Mouse (Mus musculus): ENCODE results near the gene Adamts6. TPM values are rescaled to one million over a fixed set of nuclear protein-coding genes. Genes with fewer than 3 reads are reported as not detected.

Gene Adamts6
- polyA plus RNA-seq, 1 experiment from 2014 or later, result 1.2 TPM

- no peak overlapping the region for H3K9ac ChIP-seq (ENCODE audit: low read depth, low read length)
- no peak overlapping the region for H3K4me3 ChIP-seq (ENCODE audit: low read length)
- no peaks in the 10 kb centered on the region for H3K9me3 ChIP-seq (ENCODE audit: control insufficient read depth, low read length)
- H3K27me3 ChIP-seq (replicated peaks; ENCODE audit: control insufficient read depth, insufficient read depth, low read length), result no peaks in the 10 kb centered on the region
- H3K4me1 ChIP-seq (ENCODE audit: control insufficient read depth, insufficient read depth, low read depth, low read length), result no peaks in the 10 kb centered on the region; the same call in 1 of the 2 replicates
- ATAC-seq, result peak; percentile 69
- 49% methylated on average over 4 of the region's 4 CpGs for WGBS
- no peak overlapping the region for H3K4me2 ChIP-seq (ENCODE audit: low read length)
- no peaks in the 10 kb centered on the region for H3K36me3 ChIP-seq (ENCODE audit: control insufficient read depth, insufficient read depth, low read length)
- H3K27ac ChIP-seq (ENCODE audit: low read depth, low read length), result no peak overlapping the region; the same call in 1 of the 2 replicates
Observed at GRCm38 (mm10) chr13:104491046-104491811, 203.6 kb downstream of the Adamts6 start.

- Histone ChIP-seq H3K4me2 (ENCODE audit: low read length) (no peak overlapping the region), H3K4me3 (ENCODE audit: low read length) (no peak overlapping the region), H3K27me3 (replicated peaks; ENCODE audit: control insufficient read depth, insufficient read depth, low read length) (no peaks in the 10 kb centered on the region), H3K4me1 (ENCODE audit: control insufficient read depth, insufficient read depth, low read depth, low read length) (no peaks in the 10 kb centered on the region; the same call in 1 of the 2 replicates), H3K27ac (ENCODE audit: low read depth, low read length) (no peak overlapping the region), H3K36me3 (ENCODE audit: control insufficient read depth, insufficient read depth, low read length) (no peaks in the 10 kb centered on the region), H3K9me3 (ENCODE audit: control insufficient read depth, low read length) (no peaks in the 10 kb centered on the region), H3K9ac (ENCODE audit: low read depth, low read length) (no peak overlapping the region)
- no peak for ATAC-seq
- 81% methylated on average over 8 of the region's 8 CpGs for WGBS
Observed at GRCm38 (mm10) chr13:104493466-104493993, 205.9 kb downstream of the Adamts6 start.

DNA sequence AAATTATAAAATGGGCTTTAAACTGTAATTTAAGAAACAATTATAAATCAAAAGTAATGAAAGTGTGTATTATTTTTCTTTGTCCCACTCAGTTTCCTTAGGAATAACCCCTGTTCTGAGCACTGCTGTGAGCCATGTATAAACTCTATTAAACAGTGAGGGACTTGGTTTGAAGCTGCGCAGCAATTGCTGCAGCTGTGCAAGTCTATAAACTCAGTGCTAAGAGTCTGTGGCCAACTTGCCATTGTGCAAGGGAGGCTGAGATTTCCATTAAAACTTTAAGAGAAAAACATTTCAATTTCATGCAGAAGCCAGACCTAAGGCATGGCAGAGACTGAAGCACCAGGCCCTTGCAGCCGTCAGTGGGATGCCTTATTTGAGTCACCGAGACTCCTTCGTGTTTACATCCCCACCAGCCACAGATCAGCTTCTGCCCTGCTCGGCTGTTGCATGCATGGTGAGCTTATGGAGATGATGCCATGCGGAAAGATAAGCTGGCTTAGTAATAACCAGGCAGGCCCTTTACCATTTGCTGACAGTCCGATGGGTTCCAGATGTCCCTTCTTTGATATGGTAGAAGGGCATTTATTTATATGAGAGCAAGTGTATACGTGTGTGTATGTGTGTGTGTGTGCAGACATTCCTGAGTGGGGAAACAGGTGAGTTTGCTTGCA lies 206.7 kb downstream of the Adamts6 start:
- Histone ChIP-seq H3K4me1 (ENCODE audit: control insufficient read depth, insufficient read depth, low read depth, low read length) (no peaks in the 10 kb centered on the region; the same call in 1 of the 2 replicates), H3K4me2 (ENCODE audit: low read length) (no peak overlapping the region)
- ATAC-seq, result no peak

GRCm38 (mm10) chr13:104497592-104497991 lies 210.0 kb downstream of the Adamts6 start:
- Histone ChIP-seq H3K4me2 (ENCODE audit: low read length) (no peak overlapping the region), H3K4me1 (ENCODE audit: control insufficient read depth, insufficient read depth, low read depth, low read length) (no peaks in the 10 kb centered on the region), H3K4me3 (ENCODE audit: low read length) (no peak overlapping the region), H3K36me3 (ENCODE audit: control insufficient read depth, insufficient read depth, low read length) (no peaks in the 10 kb centered on the region), H3K27me3 (replicated peaks; ENCODE audit: control insufficient read depth, insufficient read depth, low read length) (no peaks in the 10 kb centered on the region), H3K9ac (ENCODE audit: low read depth, low read length) (no peak overlapping the region), H3K9me3 (ENCODE audit: control insufficient read depth, low read length) (no peaks in the 10 kb centered on the region), H3K27ac (ENCODE audit: low read depth, low read length) (no peak overlapping the region)
- no peak for ATAC-seq
- 51% methylated on average over 3 of the region's 3 CpGs for WGBS

More for the DNA sequence above, 206.7 kb downstream of the Adamts6 start:
- no peak overlapping the region for H3K9ac ChIP-seq (ENCODE audit: low read depth, low read length)
- no peak overlapping the region for H3K27ac ChIP-seq (ENCODE audit: low read depth, low read length)
- no peaks in the 10 kb centered on the region for H3K27me3 ChIP-seq (replicated peaks; ENCODE audit: control insufficient read depth, insufficient read depth, low read length)
- no peaks in the 10 kb centered on the region for H3K9me3 ChIP-seq (ENCODE audit: control insufficient read depth, low read length)
- no peak overlapping the region for H3K4me3 ChIP-seq (ENCODE audit: low read length)
- H3K36me3 ChIP-seq (ENCODE audit: control insufficient read depth, insufficient read depth, low read length), result no peaks in the 10 kb centered on the region
- 72% methylated on average over 8 of the region's 8 CpGs for WGBS

DNA sequence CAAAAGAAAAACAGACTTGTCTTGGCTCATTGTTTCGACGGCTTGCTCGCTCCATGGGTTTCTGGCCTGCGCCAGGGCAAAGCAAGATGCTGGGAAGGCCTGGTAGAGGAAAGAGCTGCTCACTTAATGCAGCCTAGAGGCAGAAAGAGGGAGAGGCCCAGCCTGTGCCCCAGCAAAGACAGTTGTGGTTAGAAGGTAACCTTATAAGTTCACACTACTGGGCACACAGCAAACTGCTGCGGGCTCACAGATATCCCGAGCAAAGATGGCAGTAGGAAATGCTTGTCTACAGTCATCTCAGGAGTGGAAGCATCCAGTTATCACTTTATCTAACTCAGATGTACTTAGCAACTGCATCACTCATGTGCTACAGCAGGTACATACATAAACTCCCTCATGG lies 211.0 kb downstream of the Adamts6 start:
- H3K36me3 ChIP-seq (ENCODE audit: control insufficient read depth, insufficient read depth, low read length), result no peaks in the 10 kb centered on the region

DNA sequence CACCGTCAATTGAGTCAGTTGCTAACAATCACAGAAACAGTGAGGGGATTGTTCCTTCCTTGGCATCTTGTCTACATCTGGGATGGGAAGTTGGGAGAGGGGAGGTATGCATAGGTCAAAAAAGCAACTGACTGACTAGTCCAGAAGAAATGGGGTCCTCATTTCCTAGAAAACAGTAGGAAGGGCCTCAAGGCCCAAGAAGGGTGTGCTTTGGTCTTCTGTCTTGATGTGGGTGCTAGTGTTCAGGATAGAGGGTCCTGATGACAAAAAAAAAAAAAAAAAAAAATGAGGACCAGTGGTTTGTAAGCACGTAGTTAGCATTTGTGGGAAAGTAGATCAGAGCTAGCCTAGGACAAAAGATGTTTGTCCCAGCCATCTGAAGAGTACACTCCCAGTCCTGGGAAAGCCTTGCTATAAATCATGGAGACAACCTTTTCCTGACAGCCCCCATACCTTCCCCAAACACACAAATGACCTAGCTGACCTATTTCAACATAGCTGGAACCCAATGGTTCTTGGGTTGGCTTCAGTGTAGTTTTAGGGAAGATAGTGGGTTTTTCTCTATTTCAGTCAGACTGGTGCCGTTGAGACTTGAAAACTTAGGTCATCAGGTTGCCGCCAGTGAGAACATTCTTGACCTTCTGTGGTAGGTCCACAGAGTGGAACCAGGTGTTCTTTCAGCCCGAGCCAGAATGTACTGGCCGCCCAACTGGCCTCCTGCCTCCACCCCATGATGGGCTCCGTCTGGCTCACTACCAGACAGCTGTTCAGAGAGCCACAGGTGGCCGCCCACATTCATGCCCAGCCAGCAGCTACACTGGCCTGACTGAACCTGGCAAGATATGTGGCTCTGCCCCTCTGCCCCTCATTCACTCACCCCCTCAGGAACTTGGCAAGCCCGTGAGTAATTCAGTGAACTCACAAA lies 211.7 kb downstream of the Adamts6 start:
- Histone ChIP-seq H3K4me2 (ENCODE audit: low read length) (no peak overlapping the region), H3K27ac (ENCODE audit: low read depth, low read length) (no peak overlapping the region), H3K9me3 (ENCODE audit: control insufficient read depth, low read length) (no peaks in the 10 kb centered on the region), H3K36me3 (ENCODE audit: control insufficient read depth, insufficient read depth, low read length) (no peaks in the 10 kb centered on the region), H3K9ac (ENCODE audit: low read depth, low read length) (no peak overlapping the region), H3K27me3 (replicated peaks; ENCODE audit: control insufficient read depth, insufficient read depth, low read length) (no peaks in the 10 kb centered on the region), H3K4me1 (ENCODE audit: control insufficient read depth, insufficient read depth, low read depth, low read length) (no peaks in the 10 kb centered on the region), H3K4me3 (ENCODE audit: low read length) (no peak overlapping the region)
- peak; percentile 87 for ATAC-seq
- WGBS, result 71% methylated on average over 9 of the region's 9 CpGs

More for the DNA sequence above, 211.0 kb downstream of the Adamts6 start:
- H3K9ac ChIP-seq (ENCODE audit: low read depth, low read length), result no peak overlapping the region
- no peak overlapping the region for H3K4me3 ChIP-seq (ENCODE audit: low read length)
- H3K4me1 ChIP-seq (ENCODE audit: control insufficient read depth, insufficient read depth, low read depth, low read length), result no peaks in the 10 kb centered on the region
- no peaks in the 10 kb centered on the region for H3K9me3 ChIP-seq (ENCODE audit: control insufficient read depth, low read length)
- H3K27me3 ChIP-seq (replicated peaks; ENCODE audit: control insufficient read depth, insufficient read depth, low read length), result no peaks in the 10 kb centered on the region
- WGBS, result 97% methylated on average over 6 of the region's 6 CpGs
- no peak overlapping the region for H3K27ac ChIP-seq (ENCODE audit: low read depth, low read length)
- no peak for ATAC-seq
- no peak overlapping the region for H3K4me2 ChIP-seq (ENCODE audit: low read length)

GRCm38 (mm10) chr13:104502406-104502805 lies 214.8 kb downstream of the Adamts6 start:
- H3K4me2 ChIP-seq (ENCODE audit: low read length), result no peak overlapping the region
- H3K4me1 ChIP-seq (ENCODE audit: control insufficient read depth, insufficient read depth, low read depth, low read length), result no peaks in the 10 kb centered on the region
- no peak overlapping the region for H3K4me3 ChIP-seq (ENCODE audit: low read length)
- no peak overlapping the region for H3K27ac ChIP-seq (ENCODE audit: low read depth, low read length)
- H3K36me3 ChIP-seq (ENCODE audit: control insufficient read depth, insufficient read depth, low read length), result no peaks in the 10 kb centered on the region
- no peaks in the 10 kb centered on the region for H3K27me3 ChIP-seq (replicated peaks; ENCODE audit: control insufficient read depth, insufficient read depth, low read length)
- H3K9ac ChIP-seq (ENCODE audit: low read depth, low read length), result no peak overlapping the region
- 94% methylated on average over 7 of the region's 7 CpGs for WGBS
- H3K9me3 ChIP-seq (ENCODE audit: control insufficient read depth, low read length), result no peaks in the 10 kb centered on the region
- no peak for ATAC-seq

- Histone ChIP-seq H3K27me3 (replicated peaks; ENCODE audit: control insufficient read depth, insufficient read depth, low read length) (no peaks in the 10 kb centered on the region), H3K9me3 (ENCODE audit: control insufficient read depth, low read length) (no peaks in the 10 kb centered on the region), H3K36me3 (ENCODE audit: control insufficient read depth, insufficient read depth, low read length) (no peaks in the 10 kb centered on the region), H3K4me3 (ENCODE audit: low read length) (no peak overlapping the region), H3K27ac (ENCODE audit: low read depth, low read length) (no peak overlapping the region), H3K9ac (ENCODE audit: low read depth, low read length) (no peak overlapping the region), H3K4me1 (ENCODE audit: control insufficient read depth, insufficient read depth, low read depth, low read length) (no peaks in the 10 kb centered on the region), H3K4me2 (ENCODE audit: low read length) (no peak overlapping the region)
- 81% methylated on average over 1 of the region's 1 CpGs for WGBS
- ATAC-seq, result no peak
Observed at GRCm38 (mm10) chr13:104504043-104504442, 216.4 kb downstream of the Adamts6 start.
